Mouse (Mus musculus) cortical plate, adult 2 months (tissue): Measurements from ENCODE around the gene E130309D02Rik.

Experiments used
- CTCF ChIP-seq: fragments of 200-500 bp; IDR thresholded peaks from 2 replicates; pipeline ENCODE4 v1.5.1; 2011; ENCODE audit warnings: mild to moderate bottlenecking, control low read depth, low read length; ENCODE audit not compliant: insufficient read depth; ENCODE audit errors: extremely low read depth
- POLR2A ChIP-seq: fragments of 200-500 bp; IDR thresholded peaks from 2 replicates; pipeline ENCODE4 v1.6.1; 2011; ENCODE audit warnings: mild to moderate bottlenecking, low read length, control low read depth; ENCODE audit not compliant: insufficient read depth; ENCODE audit errors: extremely low read depth

DNA sequence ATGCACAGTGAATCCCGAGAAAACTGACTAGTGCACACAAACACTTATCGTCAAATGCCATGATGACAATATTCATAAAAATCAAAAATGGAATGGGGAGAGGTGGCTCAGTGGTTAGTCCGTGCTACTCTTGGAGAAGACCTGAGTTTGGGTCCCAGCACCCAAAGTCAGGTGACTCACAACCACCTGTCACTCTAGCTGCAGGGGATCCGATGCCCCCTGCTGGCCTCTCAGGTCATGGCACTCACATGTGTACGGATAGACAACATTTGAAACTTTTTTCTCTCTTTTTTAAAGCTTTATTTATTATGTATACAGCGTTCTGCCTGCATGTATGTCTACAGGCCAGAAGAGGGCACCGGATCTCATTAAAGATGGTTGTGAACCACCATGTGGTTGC lies 16.8 kb downstream of the E130309D02Rik start:
- TF ChIP-seq CTCF (peak; percentile 18; the same call in 1 of the 2 replicates), POLR2A (no peak)
